Mouse (Mus musculus) thymus, adult 2 months (tissue): ENCODE measurements around the gene Rpain.

ENCODE experiments used
- CTCF ChIP-seq: fragments of 200-500 bp; IDR thresholded peaks from 2 replicates; pipeline ENCODE4 v1.5.1; 2012; ENCODE audit warnings: mild to moderate bottlenecking, control low read depth, low read length, moderate library complexity, borderline replicate concordance; ENCODE audit not compliant: control insufficient read depth, poor library complexity, insufficient read depth; ENCODE audit errors: extremely low read depth
- POLR2A ChIP-seq: fragments of 200-500 bp; IDR thresholded peaks from 2 replicates; pipeline ENCODE4 v1.6.1; 2012; ENCODE audit warnings: mild to moderate bottlenecking, low read length, control low read depth, moderate library complexity; ENCODE audit not compliant: control insufficient read depth, poor library complexity, insufficient read depth; ENCODE audit errors: extremely low read depth

GRCm38 (mm10) chr11:70931461-70931860 is 38.6 kb upstream of the Rpain start:
- TF ChIP-seq CTCF (no peak), POLR2A (no peak)
